Mouse (Mus musculus) cerebellum, adult 18-20 months (tissue): ENCODE data around the gene Atxn7.
"Not testable (repeated sequence)": the region's sequence is repeated elsewhere in the genome, so short reads cannot be mapped to it uniquely, and the experiment has no call there.

ENCODE experiments used
- DNase-seq, 2 experiments: peaks; one replicate each; pipeline ENCODE4 v3.0.0; 2021

Atxn7 gene

DNA sequence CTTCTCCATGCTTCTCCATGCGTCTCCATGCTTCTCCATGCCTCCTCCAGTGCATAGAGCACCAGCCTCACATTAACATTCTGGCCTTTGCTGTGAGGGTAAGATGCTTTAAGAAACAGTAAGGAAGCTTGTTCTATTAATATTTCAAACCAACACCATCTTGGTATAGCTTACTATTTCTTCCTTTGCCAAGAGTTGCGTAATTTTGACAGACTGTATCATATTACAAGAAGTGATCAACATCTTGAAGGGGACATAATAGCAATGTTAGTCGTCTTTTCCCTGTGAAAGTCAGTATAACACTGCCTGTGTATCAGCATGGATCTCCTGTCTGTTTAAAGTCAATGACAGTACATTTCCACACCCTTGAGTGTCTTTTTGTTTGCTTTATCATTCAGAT is 29.5 kb downstream of the Atxn7 start:
- DNase-seq: no peak

DNA sequence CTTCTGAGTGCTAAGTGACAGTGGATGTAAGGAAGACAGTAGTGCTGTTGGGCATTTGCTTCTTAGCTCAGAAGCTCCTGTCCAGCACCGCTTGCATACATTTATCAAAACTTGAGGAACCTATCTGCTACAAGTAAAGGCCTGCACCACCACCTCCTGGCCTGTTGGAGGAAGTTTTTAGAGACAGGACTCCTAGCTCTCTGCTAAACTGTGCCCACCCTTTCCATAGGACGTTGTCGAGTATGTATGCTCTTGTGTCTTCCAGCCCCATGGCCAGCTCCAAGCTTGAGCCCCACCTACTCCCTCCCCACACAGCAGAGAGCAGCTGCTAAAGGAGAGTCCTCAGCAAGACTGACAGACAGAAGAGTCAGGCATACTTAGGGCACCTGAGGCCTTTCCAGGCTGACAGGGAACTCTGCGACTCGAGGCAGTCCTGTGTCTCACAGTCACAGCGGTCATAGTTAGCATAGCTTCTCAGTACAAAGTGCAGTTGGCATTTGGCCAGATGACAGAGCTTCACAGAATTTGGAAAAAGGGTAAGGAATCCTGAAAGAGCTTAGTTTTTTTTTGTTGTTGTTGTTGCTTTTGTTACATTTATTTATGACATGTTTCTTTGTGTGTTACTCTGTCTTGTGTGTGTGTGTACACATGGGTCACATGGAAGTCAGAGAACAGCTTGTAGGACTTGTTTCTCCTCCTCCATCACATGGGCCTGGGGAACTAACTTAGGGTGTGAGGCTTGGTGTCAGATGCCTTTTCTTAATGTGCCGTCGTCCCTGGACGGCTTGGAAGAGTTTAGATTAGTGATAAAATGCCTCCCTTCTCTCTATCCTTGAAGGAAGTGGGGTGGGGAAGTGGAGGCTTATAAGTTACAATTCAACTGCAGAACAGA is 34.2 kb downstream of the Atxn7 start:
- no peak for DNase-seq

DNA sequence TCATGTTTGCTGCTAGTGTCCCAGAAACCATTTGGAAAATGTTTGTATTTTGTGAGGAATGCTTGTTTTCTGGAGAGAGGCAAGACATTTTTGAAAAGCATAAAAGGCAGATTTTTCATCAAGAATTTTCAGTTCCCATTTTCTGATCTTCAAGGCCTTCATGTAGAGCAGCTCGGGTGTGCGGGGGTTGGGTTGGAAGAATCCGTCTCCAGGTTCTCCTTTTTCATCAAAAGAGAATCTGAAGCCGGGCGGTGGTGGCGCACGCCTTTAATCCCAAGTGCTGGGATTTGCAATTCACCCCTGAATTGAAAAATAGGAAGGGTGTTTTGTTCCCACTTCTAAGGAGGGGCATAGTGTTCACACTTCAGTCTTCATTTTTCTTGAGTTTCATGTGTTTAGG is 41.5 kb downstream of the Atxn7 start:
- DNase-seq: no peak

DNA sequence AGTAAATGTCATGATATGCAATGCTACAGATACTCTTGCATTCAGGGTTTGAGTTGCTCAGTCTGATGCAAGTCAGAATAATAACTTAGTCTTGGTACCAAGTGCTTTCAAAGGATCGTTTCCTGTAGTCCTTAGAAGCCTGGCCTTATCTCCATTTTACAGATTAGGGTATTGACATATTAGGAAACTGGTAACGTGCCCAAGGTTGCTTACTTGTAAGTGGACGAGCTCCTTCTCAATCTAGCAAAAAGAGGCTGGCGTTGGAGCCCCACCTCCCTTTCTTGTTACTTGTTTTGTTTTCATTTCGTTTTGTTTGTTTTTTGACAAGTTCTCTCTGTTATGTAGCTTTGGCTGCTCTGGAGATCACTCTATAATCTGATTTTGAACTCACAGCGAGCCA is 48.5 kb downstream of the Atxn7 start:
- DNase-seq: no peak

DNA sequence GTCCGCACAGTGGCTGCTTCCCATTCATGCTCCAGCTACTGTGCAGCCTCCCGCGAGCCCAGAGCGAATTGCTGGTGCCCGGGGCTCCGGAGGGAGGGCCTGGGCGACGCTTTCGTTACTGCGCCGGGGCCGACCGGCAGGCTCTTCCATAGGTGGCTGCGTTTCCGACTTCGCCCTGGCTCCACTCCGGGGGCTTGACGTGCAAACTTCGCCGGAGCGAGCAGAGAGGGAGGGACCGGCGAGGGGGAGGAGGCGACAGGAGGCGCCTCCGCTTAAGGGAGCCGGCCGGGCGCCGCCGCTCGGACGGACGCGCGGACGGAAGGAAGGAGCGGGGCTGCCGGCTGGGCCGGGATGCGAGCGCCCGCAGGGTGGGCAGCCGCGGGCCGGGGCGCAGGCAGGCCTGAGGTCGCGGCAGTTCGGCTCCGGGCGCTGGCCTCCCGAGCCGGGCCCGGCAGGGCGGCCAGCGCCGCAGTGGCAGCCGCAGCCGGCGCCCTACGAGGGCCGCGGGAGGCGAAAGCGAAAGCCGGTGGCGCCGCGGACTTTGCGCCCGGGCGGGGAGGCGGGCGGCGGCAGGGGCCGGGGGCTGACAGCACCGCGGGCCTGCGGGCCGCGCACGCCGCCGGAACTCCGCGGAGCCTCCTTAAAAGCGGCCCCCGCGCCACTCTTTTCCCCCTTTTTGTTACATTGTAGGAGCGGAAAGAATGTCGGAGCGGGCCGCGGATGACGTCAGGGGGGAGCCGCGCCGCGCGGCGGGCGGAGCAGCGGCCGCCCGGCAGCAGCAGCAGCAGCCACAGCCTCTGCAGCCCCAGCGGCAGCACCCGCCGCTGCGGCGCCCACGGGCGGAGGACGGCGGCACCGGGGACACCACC is 51.4 kb downstream of the Atxn7 start:
- DNase-seq: peak; percentile 87 to 88

DNA sequence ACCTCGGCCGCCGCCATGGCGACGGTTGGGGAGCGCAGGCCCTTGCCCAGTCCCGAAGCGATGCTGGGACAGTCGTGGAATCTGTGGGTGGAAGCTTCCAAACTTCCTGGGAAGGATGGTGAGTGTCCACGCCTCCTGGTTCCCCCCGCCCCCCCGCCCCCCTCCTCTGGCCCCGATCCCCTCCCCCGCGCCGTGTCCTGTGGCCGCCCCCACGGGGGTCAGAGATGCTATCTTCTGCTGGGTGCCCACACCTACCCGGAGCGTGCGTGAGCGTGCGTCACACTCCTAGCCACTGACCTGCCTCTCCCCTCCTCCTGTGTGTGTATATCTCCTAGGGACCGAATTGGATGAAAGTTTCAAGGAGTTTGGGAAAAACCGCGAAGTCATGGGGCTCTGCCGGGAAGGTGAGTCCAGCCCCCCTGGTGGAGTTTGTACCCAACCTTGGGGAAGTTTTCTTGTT is 52.0 kb downstream of the Atxn7 start:
- DNase-seq: peak; percentile 67 to 72

DNA sequence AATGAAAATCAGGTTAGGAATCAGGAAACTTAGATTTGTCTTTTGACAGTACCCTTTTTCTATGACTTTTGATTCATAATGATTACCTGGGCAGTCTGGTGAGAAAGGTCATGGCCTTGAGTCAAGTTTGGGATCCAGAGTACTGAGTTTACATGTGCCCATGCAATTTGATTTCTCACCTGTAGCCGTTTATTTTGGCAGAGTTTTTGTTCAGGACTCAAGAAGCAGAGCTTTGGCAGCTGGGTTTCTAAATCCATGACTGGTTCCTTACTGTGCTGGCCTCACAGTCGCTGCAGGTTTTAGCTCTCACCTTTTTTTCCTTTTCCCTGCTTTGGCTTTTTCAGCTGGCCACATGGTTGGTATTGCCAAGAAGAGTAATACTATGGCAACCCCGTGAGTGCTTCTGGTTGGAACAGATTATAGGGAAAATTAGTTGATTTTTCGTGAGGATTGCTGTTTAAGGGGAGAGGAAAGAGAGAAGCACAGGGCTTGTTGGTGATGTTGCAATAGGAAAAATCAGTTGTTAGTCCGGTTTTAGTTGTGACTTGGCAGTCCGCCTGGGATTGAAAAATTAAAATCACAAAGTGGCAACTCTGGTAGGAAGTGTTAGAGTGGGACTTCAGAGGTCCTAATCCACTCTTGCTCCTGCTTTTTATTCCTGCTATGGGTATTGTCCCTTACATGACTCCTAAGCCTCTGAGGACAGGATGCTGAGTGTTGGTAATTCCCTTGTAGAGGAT is 53.6 kb downstream of the Atxn7 start:
- no peak for DNase-seq

DNA sequence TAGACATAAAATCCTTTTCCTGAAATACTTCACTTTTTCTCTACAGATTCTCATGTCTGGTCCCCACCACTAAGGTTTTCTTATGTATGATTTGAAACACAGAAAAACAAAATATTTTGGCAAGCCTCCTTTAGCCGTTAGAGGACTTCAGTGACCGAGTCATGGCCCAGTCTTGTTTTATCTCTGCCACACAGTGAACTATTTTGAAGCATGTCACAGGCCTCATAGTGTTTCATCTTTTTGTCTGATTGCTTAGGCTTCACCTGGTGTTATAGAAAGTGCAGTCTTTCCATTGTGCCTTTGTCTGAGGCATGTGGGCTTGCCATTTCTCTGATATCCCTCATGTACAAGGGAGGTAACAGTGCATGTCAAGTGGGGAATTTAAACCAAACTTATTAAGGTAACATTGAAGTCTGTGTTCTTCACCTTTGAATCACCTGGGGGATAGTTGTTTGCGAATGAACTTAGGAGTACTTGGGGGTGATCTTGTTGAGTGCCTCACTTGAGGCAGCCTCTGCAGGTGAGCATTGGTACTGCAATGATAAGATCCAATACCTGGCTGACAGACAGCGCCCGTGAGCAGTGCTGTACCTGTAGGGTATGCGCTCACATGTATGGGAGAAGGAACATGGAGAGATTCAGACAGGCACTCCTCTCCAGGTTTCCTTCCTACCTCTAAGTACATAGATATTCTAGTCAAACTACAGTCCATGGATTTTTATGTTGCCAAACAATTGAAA is 58.1 kb downstream of the Atxn7 start:
- peak; percentile 28 to 37 for DNase-seq

DNA sequence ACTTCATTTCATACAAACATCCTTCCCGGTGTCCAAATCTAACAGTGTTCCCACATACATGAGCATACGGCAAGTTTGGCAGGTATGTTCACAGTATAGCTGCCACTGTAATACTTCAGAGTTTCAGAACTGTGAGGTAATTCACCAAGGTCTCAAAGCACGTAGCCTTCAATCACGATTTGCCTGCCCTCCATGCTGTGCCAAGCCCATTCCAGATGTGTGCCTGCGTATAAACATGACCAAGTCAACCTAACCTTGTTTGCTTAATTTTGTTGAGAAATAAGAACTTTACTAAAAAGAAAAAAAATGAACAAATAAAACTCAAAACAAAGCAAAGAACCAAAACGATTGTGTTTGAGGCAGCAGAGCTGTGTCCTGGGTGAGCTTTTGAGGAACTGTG is 60.0 kb downstream of the Atxn7 start:
- no peak for DNase-seq

DNA sequence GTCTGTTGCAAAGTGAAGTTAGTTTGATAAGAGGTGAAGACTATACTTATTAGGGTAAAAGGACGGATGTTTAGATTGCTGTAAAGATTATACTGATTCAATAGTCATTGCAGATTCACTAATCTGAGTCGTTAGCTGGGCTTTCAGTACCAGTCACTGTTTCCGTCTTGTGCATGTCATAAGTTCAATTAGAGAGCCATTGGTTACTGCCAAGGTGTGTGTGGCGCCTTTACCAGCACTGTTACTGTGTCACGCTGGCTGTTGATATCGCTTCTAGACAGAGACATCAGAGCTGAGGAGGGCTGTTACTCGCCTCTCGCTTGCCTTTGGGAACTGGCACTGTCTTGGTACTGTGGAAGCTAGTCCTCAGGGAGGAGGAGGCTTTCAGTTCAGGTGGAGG is 64.6 kb downstream of the Atxn7 start:
- no peak for DNase-seq

DNA sequence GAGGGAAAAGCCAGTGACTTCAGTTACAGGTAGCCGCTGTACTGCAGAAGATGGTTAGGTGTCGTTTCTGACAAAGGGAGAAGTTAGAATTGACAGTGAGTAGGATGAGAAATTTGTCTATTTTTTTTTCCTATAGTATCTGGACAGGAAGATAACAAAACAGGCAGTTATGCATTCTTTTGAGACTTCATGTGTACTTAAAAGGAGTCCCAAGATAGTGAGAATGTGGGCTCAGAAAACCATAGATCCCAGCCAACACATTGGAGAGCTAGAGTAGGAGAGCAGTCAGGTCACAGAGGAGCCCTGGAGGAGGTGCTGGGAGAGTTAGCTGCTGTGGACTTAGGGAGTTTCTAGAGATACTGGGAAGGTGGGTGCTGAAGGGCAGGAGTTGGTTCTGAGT is 69.4 kb downstream of the Atxn7 start:
- DNase-seq: no peak

DNA sequence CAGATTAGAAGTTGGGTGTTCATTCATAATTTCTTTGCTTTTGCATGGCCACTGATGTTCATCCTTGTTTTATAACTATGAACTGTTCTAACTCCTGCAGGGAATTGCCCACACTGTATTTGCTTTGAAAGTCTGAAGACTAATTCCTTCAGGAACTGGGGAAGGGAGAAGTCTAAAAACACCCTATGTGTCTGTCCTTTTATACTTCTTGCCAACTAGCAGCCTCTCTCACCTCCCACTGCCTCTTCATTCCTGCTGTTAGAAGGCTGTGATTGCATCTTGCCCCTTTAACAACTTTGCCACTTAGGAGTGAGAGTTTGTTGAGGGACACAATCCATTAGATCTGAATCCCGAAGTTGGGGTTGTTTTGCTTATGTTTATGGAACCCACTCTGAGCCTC is 71.6 kb downstream of the Atxn7 start:
- DNase-seq: no peak

DNA sequence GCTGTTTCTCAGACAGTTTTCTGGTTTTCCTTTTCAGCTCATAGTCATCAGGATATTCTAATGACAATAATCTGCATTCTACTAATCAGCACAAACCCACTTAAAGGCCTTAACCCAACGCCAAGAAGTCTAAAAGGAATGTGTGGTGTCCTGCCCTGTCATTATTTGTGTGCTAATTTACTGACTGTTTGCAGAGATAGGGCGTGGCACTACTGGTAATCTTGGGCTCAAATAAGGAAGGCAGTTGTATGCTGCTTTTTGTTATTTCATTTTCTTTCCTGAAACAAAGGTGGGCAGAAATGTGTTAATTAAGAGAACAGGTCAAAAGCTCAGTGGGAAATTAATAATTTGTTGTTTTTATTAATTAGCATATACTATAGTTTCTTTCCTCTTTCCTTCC is 75.1 kb downstream of the Atxn7 start:
- no peak for DNase-seq

DNA sequence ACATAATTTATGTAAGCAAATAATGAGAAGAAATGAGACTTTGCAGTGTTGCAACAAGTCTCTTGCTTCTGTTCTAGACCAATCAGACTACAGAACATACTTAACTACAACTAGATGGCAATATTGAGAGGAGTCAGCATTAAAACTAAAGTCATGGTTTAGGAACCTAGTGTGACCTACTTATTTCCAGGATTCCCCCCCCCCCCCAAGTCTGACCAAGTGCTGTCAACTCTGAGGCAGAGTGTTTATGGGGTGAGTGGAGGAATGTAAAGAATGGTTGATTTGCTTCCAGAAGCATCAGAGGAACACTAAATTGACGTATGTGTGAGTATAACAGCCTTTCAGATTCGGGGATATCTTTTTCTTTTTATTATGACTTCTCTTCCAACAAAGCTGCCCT is 77.0 kb downstream of the Atxn7 start:
- no peak for DNase-seq

DNA sequence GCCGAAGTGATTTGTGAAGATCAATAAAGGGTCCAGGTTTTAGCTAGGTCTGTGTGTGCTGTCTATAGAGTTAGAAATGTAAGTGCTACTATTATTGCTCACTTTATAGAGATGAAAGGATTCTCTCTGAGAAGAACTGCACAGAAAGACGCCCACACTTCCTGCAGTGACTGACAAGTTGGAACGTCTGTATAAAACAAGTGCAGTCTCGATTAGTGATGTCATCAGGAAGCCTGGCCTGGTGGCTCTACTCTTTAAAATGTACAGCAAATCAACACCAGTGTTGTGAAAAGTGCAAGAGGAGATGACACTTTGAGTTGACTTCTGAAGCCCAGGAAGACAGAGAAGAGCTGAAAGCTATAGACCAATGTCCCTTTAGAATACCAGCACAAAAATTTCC is 81.1 kb downstream of the Atxn7 start:
- no peak for DNase-seq

DNA sequence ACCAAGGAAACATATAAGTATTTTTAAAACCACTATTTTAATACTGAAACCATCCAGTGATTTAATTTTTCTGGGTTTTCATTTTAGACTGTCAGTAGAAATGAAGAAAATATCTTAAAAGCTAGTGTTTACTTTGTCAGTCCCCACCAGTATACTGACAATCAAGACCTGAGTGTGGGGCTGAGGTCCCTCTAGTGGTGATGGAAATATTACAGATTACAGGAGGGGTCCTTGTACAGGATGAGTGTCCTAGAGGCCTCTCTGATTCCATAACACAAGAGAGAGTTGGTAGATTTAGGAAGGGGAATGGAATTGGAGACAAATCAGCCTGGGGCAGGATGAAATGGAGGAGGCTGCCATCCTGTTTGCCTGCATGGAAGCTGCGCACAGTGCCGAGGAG is 93.1 kb downstream of the Atxn7 start:
- DNase-seq: peak in 1 of 2 experiments; percentile 15

DNA sequence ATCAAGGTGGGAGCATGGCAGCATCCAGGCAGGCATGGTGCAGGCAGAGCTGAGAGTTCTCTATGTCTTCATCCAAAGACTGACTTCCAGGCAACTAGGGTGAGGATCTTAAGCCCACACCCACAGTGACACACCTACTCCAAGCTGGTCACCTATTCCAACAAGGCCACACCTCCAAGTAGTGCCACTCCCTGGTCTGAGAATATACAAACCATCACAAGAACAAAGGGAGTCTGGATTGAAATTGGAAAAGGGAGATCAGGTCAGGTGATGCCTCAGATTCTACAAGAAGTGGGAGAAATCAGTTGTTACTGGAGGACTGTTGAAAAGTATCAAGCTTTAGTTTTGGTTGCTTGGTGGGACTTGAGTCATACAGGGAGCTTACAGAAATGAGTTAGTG is 98.4 kb downstream of the Atxn7 start:
- DNase-seq: not testable (repeated sequence)

DNA sequence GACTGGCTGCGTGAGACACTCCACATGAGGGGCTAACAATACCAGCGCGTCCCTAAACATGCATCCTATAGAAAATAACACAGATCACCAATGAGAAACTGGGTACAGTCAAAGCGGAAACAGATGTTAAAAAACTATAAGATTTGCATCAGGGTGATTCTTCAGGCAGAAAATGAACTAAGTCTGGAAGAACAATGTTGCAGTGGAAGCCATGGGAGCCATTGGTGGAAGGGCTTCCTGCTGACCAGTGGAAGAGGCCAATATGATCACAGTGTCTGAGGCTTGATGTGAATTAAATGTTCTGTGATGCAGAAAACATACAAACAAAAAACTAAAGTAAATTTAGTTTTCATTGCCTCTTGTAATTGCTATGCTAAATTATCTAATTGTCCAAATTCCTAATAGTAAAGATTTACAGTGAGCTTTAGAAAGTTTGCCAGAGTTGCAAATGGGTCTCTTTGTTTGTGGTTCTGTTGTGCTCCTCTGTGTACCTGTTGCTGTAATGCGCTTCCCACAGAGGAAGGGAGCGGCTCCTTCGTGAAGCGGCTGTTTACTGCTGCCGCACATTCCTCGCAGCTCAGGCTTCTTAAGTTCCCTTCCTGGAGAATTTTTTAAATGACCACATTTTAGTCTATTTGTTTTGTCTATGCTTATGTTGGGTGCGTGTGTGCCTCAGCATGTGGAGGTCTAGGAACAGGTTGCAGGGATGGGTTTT is 101.4 kb downstream of the Atxn7 start:
- DNase-seq: no peak

DNA sequence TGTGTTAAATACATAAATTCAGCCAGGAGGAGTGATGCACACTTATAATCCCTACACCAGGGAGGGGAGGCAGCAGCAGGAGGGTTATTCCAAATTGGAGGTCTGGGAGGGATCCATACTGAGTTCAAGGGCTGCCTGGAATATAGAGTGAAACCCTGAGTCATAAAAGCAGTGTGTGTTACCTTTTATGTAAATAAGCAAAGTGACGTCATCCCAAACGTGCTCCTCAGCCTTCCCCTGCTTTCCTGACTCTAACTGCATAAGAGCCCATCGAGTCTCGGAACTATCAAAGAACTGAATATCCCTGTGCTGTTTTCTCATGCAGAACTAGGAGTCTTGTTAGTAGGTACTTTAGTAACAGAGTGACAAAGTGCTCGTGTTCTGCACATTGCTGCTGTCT is 102.1 kb downstream of the Atxn7 start:
- DNase-seq: no peak

DNA sequence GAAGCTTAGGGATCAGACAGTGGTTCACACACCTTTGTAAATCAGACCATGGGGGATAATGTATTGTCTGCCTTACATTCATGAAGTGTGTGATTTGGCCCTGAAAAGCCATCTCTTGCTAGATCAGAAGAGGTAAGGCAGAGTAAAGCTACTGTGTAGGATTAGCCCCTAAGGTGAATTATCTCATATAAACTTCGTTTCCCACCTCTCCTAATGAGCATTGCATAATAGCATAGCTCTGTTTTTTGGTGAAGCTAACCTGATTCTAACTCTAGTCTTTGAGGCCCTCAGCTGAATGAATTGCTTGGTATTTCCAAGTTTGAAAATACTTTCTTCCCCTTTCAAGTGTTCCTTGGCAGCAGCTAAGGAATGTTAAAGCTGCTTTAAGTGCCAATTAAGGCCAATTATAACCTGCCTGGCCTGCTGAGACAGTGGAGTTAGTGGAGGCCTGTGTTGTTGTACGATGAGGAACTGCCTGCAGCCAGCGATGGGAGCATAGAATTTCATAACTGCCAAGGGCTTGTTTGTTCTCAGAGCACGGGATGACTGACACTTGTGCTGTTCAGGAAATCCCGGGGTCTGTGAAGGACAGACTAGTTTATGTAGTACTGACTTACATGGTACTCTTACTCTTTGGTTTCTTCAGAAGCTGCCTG is 103.4 kb downstream of the Atxn7 start:
- DNase-seq: no peak

DNA sequence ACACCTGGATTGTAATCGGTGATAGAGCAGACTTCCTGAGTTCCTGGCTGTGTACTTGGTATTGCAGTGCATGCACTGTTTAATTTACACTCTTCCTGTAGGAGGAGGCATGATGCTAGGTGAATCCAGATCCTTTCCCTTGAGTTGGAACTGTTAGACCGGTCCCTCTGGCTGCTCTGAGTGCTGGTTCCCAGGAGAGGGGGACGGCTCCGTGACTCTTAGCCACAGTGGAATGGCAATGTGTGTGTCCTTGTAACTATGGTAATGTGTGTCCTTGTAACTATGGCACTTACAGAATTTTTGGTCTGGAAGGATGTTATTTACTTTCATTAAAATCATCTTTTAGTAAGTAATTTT is 103.9 kb downstream of the Atxn7 start:
- no peak for DNase-seq
